Mouse (Mus musculus) layer of hippocampus, postnatal 36 days (tissue): ENCODE data around the gene Clec16a. TPM values are rescaled to one million over a fixed set of nuclear protein-coding genes. Genes with fewer than 3 reads are reported as not detected.

Experiments
- DNase-seq, 2 experiments: peaks; one replicate each; pipeline ENCODE4 v3.0.0; 2022
- total RNA-seq, 2 experiments: library from RNA; stranded (reverse); gene quantifications; 2 replicates each; pipeline ENCODE4 v1.2.3; 2021

The Clec16a gene
- total RNA-seq, 2 experiments from 2014 or later = 97.8 to 103 TPM

- DNase-seq = no peak
These were observed 144.7 kb downstream of the Clec16a start for GRCm38 (mm10) chr16:10689748-10690318.

GRCm38 (mm10) chr16:10690442-10690841 lies 145.3 kb downstream of the Clec16a start:
- DNase-seq = no peak

- no peak for DNase-seq
These were observed 146.6 kb downstream of the Clec16a start for GRCm38 (mm10) chr16:10691705-10692104.

GRCm38 (mm10) chr16:10692848-10693247 lies 147.7 kb downstream of the Clec16a start:
- no peak for DNase-seq

GRCm38 (mm10) chr16:10693424-10693823 lies 148.3 kb downstream of the Clec16a start:
- no peak for DNase-seq

- DNase-seq = no peak
These were observed 149.3 kb downstream of the Clec16a start for GRCm38 (mm10) chr16:10694414-10694851.

GRCm38 (mm10) chr16:10697861-10698659 lies 152.9 kb downstream of the Clec16a start:
- no peak for DNase-seq

- no peak for DNase-seq
These were observed 154.2 kb downstream of the Clec16a start for GRCm38 (mm10) chr16:10699316-10699715.

GRCm38 (mm10) chr16:10700160-10700559 lies 155.0 kb downstream of the Clec16a start:
- no peak for DNase-seq

GRCm38 (mm10) chr16:10702399-10702798 lies 157.3 kb downstream of the Clec16a start:
- DNase-seq = no peak

GRCm38 (mm10) chr16:10703932-10704331 lies 158.8 kb downstream of the Clec16a start:
- no peak for DNase-seq

GRCm38 (mm10) chr16:10705396-10705795 lies 160.3 kb downstream of the Clec16a start:
- no peak for DNase-seq

GRCm38 (mm10) chr16:10711524-10711923 lies 166.4 kb downstream of the Clec16a start:
- DNase-seq = no peak

- no peak for DNase-seq
These were observed 167.9 kb downstream of the Clec16a start for GRCm38 (mm10) chr16:10713041-10713440.

GRCm38 (mm10) chr16:10713441-10714239 lies 168.5 kb downstream of the Clec16a start:
- no peak for DNase-seq

GRCm38 (mm10) chr16:10715211-10715610 lies 170.1 kb downstream of the Clec16a start:
- no peak for DNase-seq

GRCm38 (mm10) chr16:10715632-10716031 lies 170.5 kb downstream of the Clec16a start:
- DNase-seq = no peak

GRCm38 (mm10) chr16:10716696-10717095 lies 171.6 kb downstream of the Clec16a start:
- DNase-seq = no peak

- no peak for DNase-seq
These were observed 174.8 kb downstream of the Clec16a start for GRCm38 (mm10) chr16:10719971-10720370.

GRCm38 (mm10) chr16:10722882-10723544 lies 177.9 kb downstream of the Clec16a start:
- DNase-seq = no peak

GRCm38 (mm10) chr16:10723816-10724647 lies 178.9 kb downstream of the Clec16a start:
- no peak for DNase-seq

GRCm38 (mm10) chr16:10725156-10725555 lies 180.0 kb downstream of the Clec16a start:
- DNase-seq = no peak
